Mouse (Mus musculus): Measurements from ENCODE around the gene Poc5. TPM values are rescaled to one million over a fixed set of nuclear protein-coding genes. Genes with fewer than 3 reads are reported as not detected.

Poc5 gene
- 10 to 100 TPM; 28.4 to 39.6 TPM for total RNA-seq (2023)

DNA sequence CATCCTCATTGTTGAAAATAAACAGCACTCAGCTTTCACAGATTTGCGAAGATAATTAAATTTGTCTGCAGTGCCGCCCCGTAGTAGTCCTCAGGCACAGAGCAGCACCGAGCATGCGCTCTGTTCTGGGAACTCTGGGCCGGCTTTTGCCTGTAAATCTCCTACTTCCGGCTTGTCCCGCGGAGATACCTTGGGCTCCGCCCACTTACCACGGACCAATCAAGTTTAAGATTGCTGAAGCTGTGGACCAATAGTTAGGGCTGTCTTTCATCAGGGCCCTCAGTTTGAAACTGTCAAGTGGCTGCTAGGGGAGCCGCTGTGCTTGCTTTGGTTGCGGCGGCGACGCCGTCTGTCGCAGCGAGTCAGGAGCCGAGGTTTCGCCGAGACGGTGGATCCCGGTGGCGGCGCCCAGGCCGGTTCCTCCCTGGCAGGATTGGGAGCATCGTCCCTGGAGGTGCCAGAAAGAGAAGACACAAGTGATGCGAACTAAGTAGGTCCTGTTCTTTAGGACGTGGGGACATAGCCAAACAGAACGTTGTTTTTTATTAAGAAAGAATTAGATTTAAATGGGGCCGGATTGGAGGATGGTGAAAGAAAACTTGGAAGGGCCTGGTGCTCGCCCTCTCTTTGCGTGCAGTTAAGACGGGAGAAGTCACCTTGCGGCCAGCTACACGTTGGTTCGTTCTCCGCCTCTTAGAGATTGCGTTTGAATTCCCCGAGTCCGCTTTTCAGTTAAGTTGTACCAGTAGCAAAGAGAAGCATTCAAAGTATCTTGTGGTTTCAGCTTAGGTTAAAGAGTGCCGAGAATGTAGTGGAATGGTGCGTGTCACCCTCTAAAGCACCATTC lies at the start of gene Poc5:
TSS of gene Poc5 (plus strand) at position 253 of the 847 bp plus-strand sequence.

Other genes with a start within 250 kb of the Poc5 start
- not detected for gene Ankdd1b, start 82.9 kb downstream of the Poc5 start, total RNA-seq (2023)
- not detected for gene Gm17622, start 102.4 kb downstream of the Poc5 start, total RNA-seq (2023)
- 10 to 100 TPM; 11.8 to 14.6 TPM for gene Polk, start 154.3 kb downstream of the Poc5 start, total RNA-seq (2023)
- gene Col4a3bp, start 154.3 kb downstream of the Poc5 start, total RNA-seq (2023) = 10 to 100 TPM; 66.3 to 69.8 TPM

Measured in T-cell, adult 66 days (primary cell).